Mouse (Mus musculus): Measurements from ENCODE around the gene Tuba3a. TPM values are rescaled to one million over a fixed set of nuclear protein-coding genes. Genes with fewer than 3 reads are reported as not detected.
"Not testable (repeated sequence)": the region's sequence is repeated elsewhere in the genome, so short reads cannot be mapped to it uniquely, and the experiment has no call there.

The Tuba3a gene
- total RNA-seq, 2 experiments from 2014 or later, result not detected

DNA sequence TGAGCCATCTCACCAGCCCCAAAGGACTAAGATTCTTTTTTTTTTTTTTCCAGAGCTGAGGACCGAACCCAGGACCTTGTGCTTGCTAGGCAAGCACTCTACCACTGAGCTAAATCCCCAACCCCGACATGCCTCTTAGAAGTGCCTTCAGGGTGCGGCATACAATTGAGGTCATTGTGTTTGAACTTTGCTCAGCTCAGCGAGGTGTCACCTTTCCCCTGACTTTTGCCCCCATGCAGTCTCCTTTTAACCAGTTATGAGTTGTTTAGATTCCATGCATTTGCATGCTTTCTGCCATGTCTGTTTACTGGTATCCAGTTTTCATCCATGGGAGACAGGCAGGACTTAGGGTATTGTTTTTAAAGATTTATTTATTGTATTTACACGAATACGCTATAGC lies 17.0 kb downstream of the Tuba3a start:
- no peak for DNase-seq (ENCODE audit: extremely low spot score in 1 of 2, low spot score in 1 of 2)

GRCm38 (mm10) chr6:125267469-125267868 lies 18.4 kb downstream of the Tuba3a start:
- DNase-seq (ENCODE audit: extremely low spot score in 1 of 2, low spot score in 1 of 2), result no peak

GRCm38 (mm10) chr6:125266600-125266999 lies 19.2 kb downstream of the Tuba3a start:
- DNase-seq (ENCODE audit: extremely low spot score in 1 of 2, low spot score in 1 of 2), result not testable (repeated sequence)

DNA sequence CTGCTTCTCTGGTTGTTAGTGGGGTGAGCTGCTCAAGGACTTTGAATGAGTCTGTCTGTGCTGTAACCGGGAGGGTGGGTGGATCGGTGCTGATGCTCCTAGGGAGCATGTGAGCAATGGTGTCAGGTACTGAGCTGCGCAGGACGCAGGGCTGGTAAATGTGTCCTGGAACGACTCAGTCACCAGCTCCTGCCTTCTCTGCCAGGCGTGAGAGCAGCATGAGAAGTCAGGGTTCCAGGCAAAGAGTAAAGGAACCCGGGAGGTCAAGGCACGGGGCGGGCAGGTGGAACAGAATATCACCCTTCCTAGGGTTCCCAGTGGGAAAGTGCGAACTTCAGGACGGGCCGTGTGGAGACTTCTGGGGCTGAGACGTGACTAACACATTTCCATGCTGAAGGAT lies 19.8 kb downstream of the Tuba3a start:
- no peak for DNase-seq (ENCODE audit: extremely low spot score in 1 of 2, low spot score in 1 of 2)

DNA sequence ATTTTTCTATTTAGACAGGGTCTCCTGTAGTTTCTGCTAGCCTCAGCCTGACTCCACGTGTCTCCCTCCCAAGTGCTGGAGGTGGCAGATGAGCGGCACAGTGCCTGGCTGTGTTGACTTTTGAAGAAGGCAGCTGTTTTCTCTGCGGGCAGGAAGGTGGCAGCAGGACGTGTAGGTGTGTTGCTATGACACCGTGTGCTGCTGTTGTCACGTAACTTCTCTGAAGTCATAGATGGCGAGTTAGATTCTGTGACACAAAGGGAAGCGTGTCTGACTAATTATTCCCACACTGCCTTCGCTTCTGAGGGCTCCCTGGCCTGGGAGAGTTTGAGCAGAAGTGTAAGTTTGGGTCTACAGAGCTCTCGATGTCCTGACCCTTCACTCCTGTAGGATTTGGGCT lies 20.6 kb downstream of the Tuba3a start:
- no peak for DNase-seq (ENCODE audit: extremely low spot score in 1 of 2, low spot score in 1 of 2)

DNA sequence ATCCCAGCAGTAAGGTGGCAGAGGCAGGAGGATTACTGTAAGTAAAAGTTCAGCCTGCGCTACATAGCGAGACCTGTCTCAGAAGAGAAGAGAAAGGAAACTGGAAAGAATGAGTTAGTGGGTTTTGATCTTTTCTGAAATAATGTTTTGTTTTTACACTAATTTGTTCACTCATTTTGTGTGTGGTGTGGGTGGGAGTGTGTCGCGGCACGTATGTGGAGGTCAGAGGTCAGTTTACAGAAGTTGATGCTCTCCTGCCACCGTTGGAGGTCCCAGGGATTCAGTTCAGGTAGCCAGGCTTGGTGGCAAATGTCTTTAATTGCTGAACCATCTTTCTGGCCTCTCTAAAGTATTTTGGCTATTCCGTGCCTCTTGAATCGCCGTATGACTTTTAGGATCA lies 21.6 kb downstream of the Tuba3a start:
- DNase-seq (ENCODE audit: extremely low spot score in 1 of 2, low spot score in 1 of 2), result no peak

DNA sequence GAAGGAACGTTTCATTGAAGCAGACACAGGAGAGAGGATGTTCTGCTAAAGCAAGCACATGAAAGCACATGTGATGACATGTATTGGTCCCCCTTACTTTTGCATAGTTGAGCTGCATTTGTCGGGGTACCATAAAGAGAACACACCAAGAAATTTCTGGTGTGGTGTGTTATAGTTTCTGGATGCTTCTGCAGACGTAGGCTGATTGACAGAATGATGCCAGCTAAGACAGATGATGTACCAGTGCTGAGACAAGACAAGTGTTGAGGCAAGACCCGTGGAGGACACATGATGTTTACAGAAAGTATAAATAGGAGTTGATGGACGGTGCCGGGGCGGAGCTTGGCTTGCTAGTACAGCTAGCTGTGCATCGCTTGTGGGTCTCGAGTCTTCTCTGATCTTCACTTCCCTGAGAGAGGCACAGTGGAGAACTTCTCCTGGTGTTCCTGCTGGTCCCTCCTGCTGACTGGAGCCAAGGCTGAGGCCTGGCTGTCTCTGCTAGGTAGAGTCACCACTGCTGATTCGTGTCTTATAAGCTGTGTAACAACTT lies 25.8 kb downstream of the Tuba3a start:
- no peak for DNase-seq (ENCODE audit: extremely low spot score in 1 of 2, low spot score in 1 of 2)

DNA sequence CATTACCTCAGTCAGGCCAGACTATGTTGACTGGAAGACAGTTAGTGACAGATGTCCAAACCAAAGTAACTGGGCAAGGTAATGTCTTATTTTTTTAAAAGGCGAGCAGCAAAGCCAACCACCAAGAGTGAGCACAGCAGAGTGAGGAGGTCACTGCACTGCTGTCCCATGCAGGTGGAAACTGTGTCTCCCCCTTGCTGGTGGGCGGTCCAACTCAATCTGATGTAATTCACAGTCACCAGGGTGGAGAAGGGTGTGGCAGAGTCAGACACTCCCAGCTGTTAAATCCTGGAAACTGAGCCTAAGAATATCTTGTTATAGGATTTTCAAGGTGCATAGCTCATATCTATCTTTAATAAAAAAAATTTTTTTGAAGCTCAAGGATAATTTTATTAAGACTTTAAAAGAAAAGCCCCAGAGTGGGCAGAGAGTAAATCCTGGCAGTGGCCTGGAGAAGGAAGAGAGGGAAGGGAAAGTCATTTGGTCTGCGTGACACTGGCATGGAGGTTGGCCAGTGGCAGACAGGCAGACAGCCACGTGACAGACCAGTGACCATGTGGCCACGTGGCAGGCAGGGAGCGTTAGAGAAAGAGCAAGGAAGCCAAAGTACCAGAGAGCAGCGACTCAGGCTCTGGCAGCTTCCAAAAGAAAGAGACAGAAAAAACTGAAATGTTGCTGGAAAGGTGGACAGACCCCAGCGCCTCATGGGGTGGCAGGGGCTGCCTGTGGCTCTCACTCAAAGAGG lies 29.4 kb downstream of the Tuba3a start:
- DNase-seq (ENCODE audit: extremely low spot score in 1 of 2, low spot score in 1 of 2), result no peak

GRCm38 (mm10) chr6:125255516-125256044 lies 30.3 kb downstream of the Tuba3a start:
- DNase-seq (ENCODE audit: extremely low spot score in 1 of 2, low spot score in 1 of 2), result no peak

DNA sequence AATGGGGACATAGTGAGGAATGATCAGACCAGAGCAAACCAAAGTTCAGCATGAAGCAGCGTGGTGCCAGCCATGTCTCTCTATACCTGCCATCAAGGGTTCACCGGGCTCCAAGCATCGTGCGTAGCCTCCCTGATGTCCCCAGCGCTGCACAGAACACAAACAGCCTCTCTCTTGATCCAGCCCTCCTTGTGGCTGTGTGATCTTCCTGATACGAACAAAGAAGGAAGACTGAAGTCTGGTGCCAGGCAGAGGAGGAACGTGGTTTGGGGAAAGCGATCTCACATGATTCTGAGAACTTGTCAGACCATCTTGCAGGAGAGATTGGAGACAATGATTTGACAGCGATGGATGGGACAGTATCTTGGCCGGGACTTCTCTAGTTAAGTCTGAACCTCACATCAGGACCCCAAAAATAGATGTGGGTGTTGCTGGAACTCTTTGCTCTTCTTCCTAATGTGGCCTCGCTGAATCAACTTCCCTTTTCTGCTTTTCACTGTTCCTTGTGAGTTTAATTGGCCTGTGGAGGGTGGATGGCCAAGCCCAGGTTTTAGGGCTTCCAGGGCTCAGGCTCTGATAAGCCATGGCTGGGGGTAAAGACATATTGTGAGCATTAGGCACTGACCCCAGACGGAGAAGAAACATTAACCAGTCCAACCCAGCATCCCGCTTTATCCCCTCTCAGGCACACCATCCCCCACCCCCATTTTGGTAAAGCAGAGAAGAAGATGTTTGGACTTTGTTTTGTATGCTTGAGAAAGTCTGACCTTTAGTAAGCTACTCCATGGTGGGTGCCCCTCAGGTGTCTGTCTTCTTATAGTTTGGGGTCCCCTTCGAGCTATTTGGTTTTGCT lies 31.8 kb downstream of the Tuba3a start:
- DNase-seq (ENCODE audit: extremely low spot score in 1 of 2, low spot score in 1 of 2), result no peak

DNA sequence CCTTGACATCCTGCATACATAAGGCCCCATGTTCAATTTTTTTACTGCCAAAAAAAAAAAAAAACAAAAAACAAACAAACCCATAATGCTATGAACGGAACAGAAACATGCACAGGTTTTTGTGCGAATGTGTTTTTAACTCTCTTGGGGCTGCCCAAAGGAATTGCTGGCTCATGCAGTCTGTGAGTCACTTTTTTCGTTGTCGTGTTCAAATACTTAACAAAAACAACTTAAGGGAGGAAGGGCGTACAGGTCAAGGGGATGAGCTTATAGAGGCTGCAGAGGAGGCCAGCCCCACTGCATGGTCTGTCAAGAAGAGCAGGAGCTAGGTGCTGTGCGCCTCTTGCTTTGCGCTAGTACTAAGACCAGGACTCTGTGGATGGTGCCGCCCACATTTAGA lies 33.1 kb downstream of the Tuba3a start:
- DNase-seq (ENCODE audit: extremely low spot score in 1 of 2, low spot score in 1 of 2), result no peak

DNA sequence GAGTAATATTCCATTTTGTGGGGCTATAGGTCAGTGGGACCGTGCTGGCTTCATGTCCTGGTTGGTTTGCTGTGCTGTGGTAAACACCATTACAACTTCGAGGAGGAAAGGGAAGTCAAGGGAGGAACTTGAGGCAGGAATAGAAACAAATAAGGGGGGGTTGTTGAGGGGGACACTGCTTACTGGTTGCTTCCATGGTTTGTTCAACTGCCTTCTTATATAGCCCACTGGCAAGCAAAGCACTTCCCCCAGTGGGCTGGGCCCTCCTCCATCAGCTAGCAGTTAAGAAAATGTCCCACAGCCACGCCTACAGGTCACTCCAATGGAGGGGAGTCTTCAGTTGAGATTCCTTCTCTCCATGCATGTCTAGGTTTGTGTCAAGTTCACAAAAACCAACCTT lies 33.6 kb downstream of the Tuba3a start:
- DNase-seq (ENCODE audit: extremely low spot score in 1 of 2, low spot score in 1 of 2), result no peak

DNA sequence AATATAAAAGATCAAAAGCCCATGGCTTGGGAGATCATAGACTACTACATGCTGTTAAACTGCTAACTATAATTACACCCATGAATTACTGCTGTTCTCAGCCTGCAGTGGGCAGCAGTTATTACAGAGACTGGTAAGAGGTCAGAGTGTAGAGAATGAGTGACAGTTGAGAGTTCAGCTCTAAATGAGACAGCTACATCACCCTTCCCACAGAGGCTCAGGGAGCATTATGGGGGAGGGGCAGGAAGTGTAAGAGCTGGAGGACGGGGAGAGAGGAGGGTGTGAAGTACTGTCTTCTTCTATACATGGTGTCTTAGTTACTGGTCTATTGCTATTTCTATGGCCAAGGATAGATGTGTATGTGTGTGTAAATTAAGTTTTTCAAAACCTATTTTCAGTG lies 41.3 kb downstream of the Tuba3a start:
- no peak for DNase-seq (ENCODE audit: extremely low spot score in 1 of 2, low spot score in 1 of 2)

DNA sequence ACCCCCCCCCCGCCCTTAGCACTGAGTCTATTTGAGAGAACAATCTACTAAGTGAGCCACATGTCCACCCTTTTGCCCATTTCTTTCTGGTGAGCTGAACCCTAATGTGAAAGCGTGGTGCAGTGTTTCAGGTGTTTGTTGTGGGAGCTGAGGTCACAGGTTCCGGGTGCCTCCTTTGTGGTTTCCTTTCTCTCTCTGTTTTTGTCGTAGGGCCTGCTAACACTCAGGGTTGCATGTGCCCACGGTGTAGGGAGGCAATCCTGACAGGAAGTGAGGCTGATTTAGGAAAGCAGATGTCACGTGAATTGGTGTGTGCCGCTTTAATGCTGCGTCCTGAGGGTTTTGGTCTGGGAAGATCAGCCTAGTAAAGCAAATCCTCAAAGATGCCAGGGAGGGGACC lies 44.3 kb downstream of the Tuba3a start:
- DNase-seq (ENCODE audit: extremely low spot score in 1 of 2, low spot score in 1 of 2), result no peak

GRCm38 (mm10) chr6:125240617-125241016 lies 45.2 kb downstream of the Tuba3a start:
- DNase-seq (ENCODE audit: extremely low spot score in 1 of 2, low spot score in 1 of 2), result no peak

DNA sequence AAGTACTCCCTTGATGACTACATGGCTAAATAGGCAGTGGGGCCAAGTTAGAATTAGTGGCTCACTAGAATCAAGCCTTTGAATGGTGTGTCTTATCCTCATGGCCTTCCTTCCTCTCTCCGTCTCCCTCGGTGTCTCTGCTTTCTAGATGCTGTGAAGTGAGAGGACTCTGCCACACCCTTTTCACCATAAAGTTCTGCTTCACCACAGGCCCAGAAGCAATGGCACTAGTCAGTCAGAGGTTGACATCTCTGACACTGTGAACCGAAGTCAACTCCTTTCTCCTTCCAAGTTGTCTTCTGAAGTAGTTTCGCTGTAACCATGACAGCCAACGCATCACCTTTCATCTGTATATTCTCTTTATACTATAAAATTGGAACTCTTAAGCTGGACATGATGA lies 46.3 kb downstream of the Tuba3a start:
- DNase-seq (ENCODE audit: extremely low spot score in 1 of 2, low spot score in 1 of 2), result no peak

- DNase-seq (ENCODE audit: extremely low spot score in 1 of 2, low spot score in 1 of 2), result no peak
Observed at GRCm38 (mm10) chr6:125238396-125238795, 47.4 kb downstream of the Tuba3a start.

- no peak for DNase-seq (ENCODE audit: extremely low spot score in 1 of 2, low spot score in 1 of 2)
Observed at GRCm38 (mm10) chr6:125237421-125237820, 48.4 kb downstream of the Tuba3a start.

GRCm38 (mm10) chr6:125236782-125237181 lies 49.1 kb downstream of the Tuba3a start, which contains the start of gene Cd27:
Cd27 (minus strand) TSS chr6:125237010.
- no peak for DNase-seq (ENCODE audit: extremely low spot score in 1 of 2, low spot score in 1 of 2)

DNA sequence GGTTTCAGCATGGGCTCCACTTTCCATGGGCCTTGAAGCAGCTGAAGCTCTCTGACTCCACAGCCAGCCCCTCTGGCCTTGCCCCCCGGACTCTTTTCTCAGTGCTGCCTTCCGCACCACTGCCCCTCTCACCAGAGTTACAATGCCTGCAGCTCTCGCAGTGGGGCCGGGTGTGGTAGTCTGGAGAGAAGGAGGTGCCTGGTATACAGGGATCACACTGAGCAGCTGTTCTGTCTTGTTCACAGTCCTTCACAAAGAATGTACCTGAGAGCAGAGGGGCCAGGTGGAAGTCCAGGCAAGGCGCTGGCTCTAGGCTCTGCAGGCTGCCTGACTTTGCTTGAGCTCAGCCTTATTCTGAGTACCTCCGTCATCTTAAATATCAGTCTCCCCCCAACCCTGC lies 49.5 kb downstream of the Tuba3a start:
- DNase-seq (ENCODE audit: extremely low spot score in 1 of 2, low spot score in 1 of 2), result no peak

- DNase-seq (ENCODE audit: extremely low spot score in 1 of 2, low spot score in 1 of 2), result no peak
Observed at GRCm38 (mm10) chr6:125234520-125234828, 51.4 kb downstream of the Tuba3a start.
